Mouse (Mus musculus): ENCODE data around the gene Uri1.

DNA sequence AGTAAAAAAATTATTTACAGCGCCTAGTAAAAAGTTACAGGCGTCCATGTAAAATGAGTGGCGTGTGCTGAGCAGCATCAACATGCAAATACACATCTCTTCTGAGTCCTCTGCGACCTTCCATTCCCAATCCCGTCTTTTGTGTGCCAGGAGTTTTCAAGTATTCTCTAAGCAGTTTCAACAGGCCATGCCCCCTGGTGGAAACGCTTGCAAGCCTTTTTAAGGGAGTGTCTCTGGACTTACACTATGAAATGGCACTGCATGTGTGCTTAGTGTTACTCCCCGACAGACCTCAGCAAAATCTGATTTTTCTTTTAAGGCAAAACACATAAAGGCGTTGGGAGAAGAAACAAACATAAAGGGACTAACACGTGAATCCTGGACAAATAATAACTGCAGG lies 50.8 kb downstream of the Uri1 start:
- TF ChIP-seq POLR2A (IDR thresholded peaks at IDR 0.05; ENCODE audit: borderline replicate concordance, low read depth, low read length) (no peak), CTCF (IDR thresholded peaks at IDR 0.05; ENCODE audit: low read depth, low read length) (no peak)

Measured in bone marrow macrophage, adult 2 months (primary cell).